Mouse (Mus musculus): Measurements from ENCODE around the gene Epm2aip1. TPM values are rescaled to one million over a fixed set of nuclear protein-coding genes. Genes with fewer than 3 reads are reported as not detected.

Gene Epm2aip1
- 10 to 100 TPM; 78.4 to 80.7 TPM for total RNA-seq (2021)
- long read RNA-seq, experiment 1, full-length matches to known transcripts = 34 of 34 reads
- long read RNA-seq, experiment 1, partial matches to known transcripts = 0 of 34 reads
- long read RNA-seq, experiment 1, other reads (novel, unspliced or antisense) = 0 of 34 reads
- long read RNA-seq, experiment 2, full-length matches to known transcripts = 38 of 38 reads
- long read RNA-seq, experiment 2, partial matches to known transcripts = 0 of 38 reads
- long read RNA-seq, experiment 2, other reads (novel, unspliced or antisense) = 0 of 38 reads

- peak; percentile 98 to 99 for DNase-seq (ENCODE audit: low spot score in 2 of 2)
Measured at GRCm38 (mm10) chr9:111271434-111272160, at the start of gene Epm2aip1, which contains the start of gene Mlh1. Epm2aip1 (plus strand) TSS chr9:111271929. Mlh1 (minus strand) TSS chr9:111271791.

- no peak for DNase-seq (ENCODE audit: low spot score in 2 of 2)
Measured at GRCm38 (mm10) chr9:111223406-111223805, 48.3 kb upstream of the Epm2aip1 start.

GRCm38 (mm10) chr9:111228446-111228845, 43.3 kb upstream of the Epm2aip1 start:
- DNase-seq (ENCODE audit: low spot score in 2 of 2) = no peak

GRCm38 (mm10) chr9:111234701-111235100, 37.0 kb upstream of the Epm2aip1 start:
- DNase-seq (ENCODE audit: low spot score in 2 of 2) = no peak

- DNase-seq (ENCODE audit: low spot score in 2 of 2) = no peak
Measured at GRCm38 (mm10) chr9:111237726-111238125, 34.0 kb upstream of the Epm2aip1 start.

- no peak for DNase-seq (ENCODE audit: low spot score in 2 of 2)
Measured at GRCm38 (mm10) chr9:111239821-111240220, 31.9 kb upstream of the Epm2aip1 start.

DNA sequence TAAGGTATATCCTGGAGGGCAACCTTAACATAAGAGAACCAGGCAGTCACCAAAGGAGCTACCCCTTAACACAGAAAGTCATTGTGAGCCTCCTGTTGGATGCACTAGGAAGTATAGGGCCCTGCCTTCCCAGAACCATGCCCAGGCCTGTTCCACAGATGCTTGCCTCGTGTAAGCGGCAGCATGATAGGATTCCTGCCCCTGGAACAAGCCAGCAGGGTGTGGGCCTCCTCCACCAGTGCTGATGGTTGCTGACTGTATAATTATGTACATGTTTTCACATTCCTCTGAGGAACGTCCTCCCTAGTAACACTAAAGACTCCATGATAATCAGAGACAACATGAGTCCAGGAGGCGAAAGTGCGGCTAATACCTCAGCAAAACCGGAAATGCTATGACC, 28.3 kb upstream of the Epm2aip1 start:
- no peak for DNase-seq (ENCODE audit: low spot score in 2 of 2)

GRCm38 (mm10) chr9:111245546-111245945, 26.2 kb upstream of the Epm2aip1 start:
- DNase-seq (ENCODE audit: low spot score in 2 of 2) = no peak

GRCm38 (mm10) chr9:111247682-111248246, 24.0 kb upstream of the Epm2aip1 start:
- DNase-seq (ENCODE audit: low spot score in 2 of 2) = peak in 1 of 2 experiments; percentile 10

- no peak for DNase-seq (ENCODE audit: low spot score in 2 of 2)
Measured at GRCm38 (mm10) chr9:111252161-111252869, 19.4 kb upstream of the Epm2aip1 start.

GRCm38 (mm10) chr9:111260360-111260985, 11.3 kb upstream of the Epm2aip1 start:
- DNase-seq (ENCODE audit: low spot score in 2 of 2) = peak; percentile 25 to 73

DNA sequence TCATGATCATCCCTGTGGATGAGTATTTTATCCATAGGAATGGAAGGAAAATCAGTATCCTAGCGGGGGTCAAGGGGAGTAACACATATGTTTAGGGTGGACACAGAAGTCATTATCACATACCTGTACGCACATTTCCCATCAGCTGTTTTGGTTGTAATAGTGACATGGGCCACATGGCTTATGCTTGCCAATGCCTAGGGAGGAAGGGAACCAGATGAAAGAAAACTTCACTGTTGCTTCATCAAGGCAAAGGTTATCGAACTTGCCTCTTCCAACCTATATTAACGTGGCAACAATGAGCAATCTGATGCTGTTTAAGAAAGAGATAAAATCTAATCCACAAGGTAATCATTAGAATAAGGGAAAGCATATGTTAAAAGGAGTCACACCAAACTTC, 10.4 kb upstream of the Epm2aip1 start:
- DNase-seq (ENCODE audit: low spot score in 2 of 2) = no peak

- no peak for DNase-seq (ENCODE audit: low spot score in 2 of 2)
Measured at GRCm38 (mm10) chr9:111267998-111268397, 3.7 kb upstream of the Epm2aip1 start.

DNA sequence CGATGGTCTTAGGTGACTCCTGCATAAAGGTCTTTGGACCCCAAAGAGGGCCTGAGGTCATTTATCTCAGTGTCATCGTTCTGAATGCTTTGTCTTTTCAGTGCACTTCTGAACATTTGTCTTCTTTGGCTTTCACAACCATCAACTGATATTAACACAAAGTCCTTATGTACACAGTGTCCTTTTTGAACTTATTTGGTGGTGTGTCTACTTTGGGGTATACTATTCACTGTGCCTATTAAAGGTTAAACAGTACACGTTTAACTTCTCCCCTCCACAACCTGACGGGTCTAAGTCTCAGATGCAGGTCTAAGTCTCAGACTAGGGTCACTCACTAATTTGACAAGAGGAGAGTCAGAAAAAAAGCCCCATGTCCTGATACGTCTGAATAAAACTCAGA, 1.1 kb upstream of the Epm2aip1 start:
- DNase-seq (ENCODE audit: low spot score in 2 of 2) = no peak

DNA sequence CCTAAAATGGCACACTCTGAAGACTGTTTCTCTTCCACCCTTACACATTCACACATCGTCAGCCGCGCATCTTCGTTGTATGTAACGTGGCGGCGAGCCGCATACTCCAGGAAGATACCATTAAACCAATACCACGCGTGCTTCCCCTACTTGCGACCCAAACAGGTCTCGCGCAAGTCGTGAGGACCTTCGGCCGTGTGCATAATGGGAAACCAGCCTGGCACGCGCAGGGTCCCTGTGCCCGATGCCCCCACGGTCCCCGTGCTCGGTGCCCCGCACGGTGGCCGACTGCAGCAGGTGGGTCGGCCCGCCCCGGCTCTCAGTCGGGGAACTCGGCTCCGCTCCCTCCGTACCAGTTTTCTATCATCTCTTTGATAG, 684 bp upstream of the Epm2aip1 start:
- DNase-seq (ENCODE audit: low spot score in 2 of 2) = no peak

- no peak for DNase-seq (ENCODE audit: low spot score in 2 of 2)
Measured at GRCm38 (mm10) chr9:111272356-111272755, 627 bp downstream of the Epm2aip1 start.

DNA sequence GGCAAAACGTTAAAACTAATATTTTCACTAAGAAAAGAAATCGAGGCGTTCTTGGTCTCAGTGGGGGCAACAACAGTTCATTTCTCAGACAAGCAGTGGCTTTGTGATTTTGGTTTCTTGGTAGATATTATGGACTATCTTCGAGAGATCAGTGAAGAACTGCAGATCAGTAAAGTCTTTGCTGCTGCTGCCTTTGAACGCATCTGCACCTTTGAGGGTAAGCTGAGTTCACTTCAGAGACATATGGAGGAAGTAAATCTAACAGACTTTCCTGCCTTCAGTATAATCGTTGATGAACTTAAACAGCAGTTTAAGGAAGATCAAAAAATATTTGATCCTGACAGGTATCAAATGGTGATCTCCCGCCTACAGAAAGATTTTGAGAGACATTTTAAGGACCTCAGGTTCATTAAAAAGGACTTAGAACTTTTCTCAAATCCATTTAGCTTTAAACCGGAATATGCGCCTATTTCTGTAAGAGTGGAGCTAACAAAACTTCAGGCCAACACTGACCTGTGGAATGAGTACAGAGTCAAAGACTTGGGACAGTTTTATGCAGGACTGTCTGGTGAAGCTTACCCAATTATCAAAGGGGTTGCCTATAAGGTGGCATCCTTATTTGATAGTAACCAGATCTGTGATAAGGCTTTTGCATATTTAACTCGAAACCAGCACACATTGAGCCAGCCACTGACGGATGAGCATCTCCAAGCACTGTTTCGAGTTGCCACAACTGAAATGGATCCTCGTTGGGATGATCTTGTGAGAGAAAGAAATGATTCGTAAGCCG, 1.5 kb downstream of the Epm2aip1 start:
- DNase-seq (ENCODE audit: low spot score in 2 of 2) = no peak

DNA sequence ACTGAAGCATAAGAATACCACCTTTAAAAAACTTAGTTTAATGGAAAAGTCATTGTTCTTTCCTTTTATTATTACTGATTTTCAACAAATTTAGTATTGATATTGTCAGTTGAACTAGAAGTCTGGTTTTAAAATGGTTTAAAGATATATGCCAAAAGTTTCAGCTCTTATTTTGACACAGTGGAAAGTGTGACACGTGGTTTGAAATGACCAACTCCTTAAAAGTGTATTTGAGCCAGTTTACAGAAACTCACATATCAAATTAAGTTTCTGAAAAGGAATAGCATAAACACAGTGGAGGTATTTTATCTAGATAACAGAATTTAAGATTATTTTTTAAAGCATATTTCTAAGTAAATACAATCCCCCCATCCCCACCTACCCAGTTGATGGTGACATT, 2.2 kb downstream of the Epm2aip1 start:
- no peak for DNase-seq (ENCODE audit: low spot score in 2 of 2)

- no peak for DNase-seq (ENCODE audit: low spot score in 2 of 2)
Measured at GRCm38 (mm10) chr9:111275156-111275555, 3.4 kb downstream of the Epm2aip1 start.

DNA sequence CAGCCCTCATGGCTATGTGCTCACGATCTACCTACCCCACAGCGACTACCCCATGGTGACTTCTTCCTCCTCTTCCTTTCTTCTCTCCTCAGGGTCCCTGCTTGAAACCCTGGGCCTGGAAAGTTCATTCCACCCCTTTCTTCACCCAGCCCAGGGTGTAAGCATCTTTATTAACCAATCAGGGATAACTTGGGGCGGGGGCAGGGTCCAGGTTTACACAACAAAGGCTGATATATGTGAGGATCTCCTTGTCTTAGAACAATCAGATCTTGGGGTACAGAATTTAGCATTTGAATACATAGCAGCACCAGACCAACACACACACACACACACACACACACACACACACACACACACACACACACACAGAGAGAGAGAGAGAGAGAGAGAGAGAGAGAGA, 13.3 kb downstream of the Epm2aip1 start:
- DNase-seq (ENCODE audit: low spot score in 2 of 2) = no peak

Measured in layer of hippocampus, postnatal 14 days (tissue).